Mouse (Mus musculus) telencephalon, adult 2 months (tissue): ENCODE data around the gene Il9r.
A peak's percentile ranks its signal among the peaks of the same experiment; 100 is the strongest.

ENCODE experiments used
- DNase-seq: peaks from one replicate; pipeline ENCODE4 v3.0.0-alpha.2; 2011; ENCODE audit warnings: low read depth, low spot score

Il9r gene

GRCm38 (mm10) chr11:32157791-32158594 is 42.1 kb downstream of the Il9r start:
- peak; percentile 86 for DNase-seq

- no peak for DNase-seq
Measured at GRCm38 (mm10) chr11:32156854-32157630, 43.0 kb downstream of the Il9r start.

DNA sequence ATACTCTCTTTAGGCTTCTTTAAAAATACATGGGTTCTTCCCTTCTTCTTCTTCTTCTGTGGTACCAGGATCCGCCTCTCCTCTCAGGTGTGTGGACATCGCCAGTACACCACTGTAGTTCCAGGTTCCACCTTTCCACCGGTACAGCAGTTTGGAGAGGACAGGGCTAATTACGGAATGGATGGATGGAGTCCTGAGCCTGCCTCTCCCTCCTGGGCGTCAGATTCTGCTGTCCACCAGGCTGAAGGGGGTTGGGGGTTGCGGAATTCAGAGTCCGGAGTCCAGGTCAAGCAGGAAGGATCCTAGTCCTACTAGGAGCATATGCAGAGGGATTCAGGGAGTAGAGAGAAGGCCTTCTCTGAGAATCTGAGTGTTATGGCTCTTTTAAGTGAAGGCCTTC is 46.9 kb downstream of the Il9r start:
- no peak for DNase-seq

DNA sequence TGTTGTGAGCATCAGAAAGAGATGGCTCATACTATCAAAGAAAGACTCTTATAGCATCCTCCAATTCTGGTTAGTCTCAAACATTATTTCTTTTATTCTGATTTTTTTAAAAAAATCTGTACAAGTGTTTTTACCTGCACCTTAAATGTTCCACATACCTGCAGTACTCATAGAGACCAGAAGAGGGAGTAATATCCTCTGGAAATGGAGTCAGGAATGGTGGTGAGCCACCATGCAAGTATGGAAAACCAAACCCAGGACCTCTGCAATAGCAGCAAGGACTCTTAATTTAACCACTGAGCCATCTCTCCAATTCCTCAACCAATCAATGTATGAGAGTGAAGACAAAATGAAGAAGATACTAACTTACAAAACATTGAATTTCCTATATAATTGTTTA is 47.3 kb downstream of the Il9r start:
- no peak for DNase-seq

DNA sequence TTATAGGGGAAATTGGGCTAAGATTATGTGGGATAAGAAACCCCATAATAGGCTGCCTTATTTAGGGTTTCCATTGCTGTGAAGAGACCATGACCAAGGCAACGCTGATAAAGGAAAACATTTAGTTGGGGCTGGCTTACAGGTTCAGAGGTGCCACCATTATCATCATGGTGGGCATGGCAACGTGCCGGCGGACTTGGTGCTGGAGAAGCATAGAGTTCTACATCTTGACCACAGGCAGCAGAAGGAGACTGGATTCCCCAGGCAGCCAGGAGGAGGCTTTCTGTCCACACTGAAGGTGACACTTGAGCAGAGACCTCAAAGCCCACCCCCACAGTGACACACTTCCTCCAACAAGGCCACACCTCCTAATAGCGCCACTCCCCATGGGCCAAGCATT is 48.8 kb downstream of the Il9r start:
- no peak for DNase-seq

- DNase-seq, result no peak
Measured at GRCm38 (mm10) chr11:32149605-32150004, 50.5 kb downstream of the Il9r start.

- DNase-seq, result no peak
Measured at GRCm38 (mm10) chr11:32142771-32143170, 57.3 kb downstream of the Il9r start.

- DNase-seq, result no peak
Measured at GRCm38 (mm10) chr11:32141627-32142586, 58.2 kb downstream of the Il9r start.

DNA sequence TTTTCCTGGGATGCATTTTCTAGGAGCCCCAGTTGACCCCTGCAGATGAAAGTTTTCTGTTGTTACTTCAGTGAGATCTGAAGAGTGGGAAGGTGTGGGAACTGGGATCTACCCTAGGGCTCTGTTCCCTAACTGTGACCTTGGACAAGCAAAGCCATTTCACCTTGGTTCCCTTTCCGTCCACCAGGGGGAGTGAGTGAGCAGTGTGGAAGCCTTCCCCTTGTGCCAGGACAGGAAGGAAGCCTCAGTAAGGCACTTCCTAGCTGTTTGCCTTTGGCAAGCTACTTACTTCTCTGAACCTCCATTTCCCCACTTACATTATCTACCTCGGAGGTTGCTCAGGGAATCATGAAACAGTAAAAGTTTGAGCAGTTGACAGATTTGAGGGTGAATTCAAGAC is 59.0 kb downstream of the Il9r start:
- DNase-seq, result no peak

- no peak for DNase-seq
Measured at GRCm38 (mm10) chr11:32139528-32139961, 60.5 kb downstream of the Il9r start.

DNA sequence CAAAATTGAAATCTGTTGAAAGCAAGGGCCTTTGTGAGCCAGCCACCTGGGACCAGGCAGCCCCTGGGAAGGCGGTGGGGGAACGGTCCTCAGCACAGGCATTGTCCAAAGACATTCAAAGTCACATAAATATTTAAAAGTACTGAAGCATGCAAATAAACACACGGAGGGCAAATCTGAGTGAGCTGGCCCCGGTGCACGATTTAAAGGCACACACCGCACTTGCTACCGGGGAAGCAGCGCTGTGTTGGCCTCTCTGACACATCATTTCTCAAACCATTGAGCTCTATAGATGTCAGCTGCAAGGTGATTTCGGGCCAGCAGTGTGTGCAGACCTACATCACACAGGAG is 61.5 kb downstream of the Il9r start:
- DNase-seq, result no peak

DNA sequence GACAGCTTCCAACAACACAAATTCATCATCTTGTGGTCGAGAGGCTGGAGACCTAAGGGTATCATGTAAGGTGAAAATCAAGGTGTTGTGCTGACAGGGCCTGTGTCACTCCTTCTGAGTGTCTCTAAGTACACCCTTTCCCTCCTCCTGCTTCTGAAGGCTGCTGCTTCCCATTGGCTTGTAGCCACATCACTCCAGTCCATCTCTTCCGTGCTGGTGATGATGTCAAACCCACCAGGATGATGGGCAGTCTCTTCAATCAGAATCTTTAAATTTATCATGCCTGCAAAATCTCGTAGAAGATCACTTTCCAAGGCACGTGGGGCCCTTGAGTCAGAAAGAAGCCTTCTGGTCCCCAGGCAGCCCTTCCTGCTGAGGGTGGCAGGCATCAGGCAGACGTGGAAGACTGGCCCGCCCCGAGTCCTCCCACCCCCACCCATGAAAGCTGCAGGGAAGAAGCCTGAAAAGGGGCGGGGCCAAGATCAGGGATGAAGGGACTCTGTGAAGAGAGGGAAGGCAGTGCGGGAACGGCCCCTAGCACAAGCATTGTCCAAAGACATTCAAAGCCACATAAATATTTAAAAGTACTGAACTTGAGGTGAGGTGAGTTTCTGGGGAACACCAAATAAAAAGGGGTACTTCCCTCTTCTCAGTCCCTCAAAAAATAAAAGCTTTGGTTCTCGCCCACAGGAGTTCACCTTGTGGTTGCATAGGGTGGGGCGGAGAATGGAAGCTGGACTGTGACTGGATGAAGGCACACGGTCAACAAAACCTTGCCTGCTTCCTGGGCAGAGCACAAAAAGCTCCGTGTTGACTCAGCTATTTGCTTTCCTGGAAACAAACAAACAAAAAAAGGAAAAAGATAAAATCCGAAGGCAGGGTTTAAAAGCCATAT is 62.1 kb downstream of the Il9r start:
- DNase-seq, result no peak
